Mouse (Mus musculus) myocyte (in vitro differentiated cells): ENCODE measurements around the gene Slc22a23.
A peak's percentile ranks its signal among the peaks of the same experiment; 100 is the strongest.

ENCODE experiments used
- CEBPB ChIP-seq: IDR thresholded peaks from 2 replicates; pipeline ENCODE4 v1.6.1; 2011; ENCODE audit warnings: mild to moderate bottlenecking, moderate library complexity; ENCODE audit not compliant: poor library complexity, insufficient read depth, severe bottlenecking
- E2F4 ChIP-seq: IDR thresholded peaks from one replicate; pipeline ENCODE4 v1.6.1; 2011; ENCODE audit warnings: mild to moderate bottlenecking, control low read depth, moderate library complexity; ENCODE audit not compliant: insufficient read depth
- MAX ChIP-seq: IDR thresholded peaks from one replicate; pipeline ENCODE4 v1.6.1; 2011; ENCODE audit warnings: low read depth, mild to moderate bottlenecking, control low read depth
- MYOD1 ChIP-seq, 3 experiments: IDR thresholded peaks; one replicate each; pipeline ENCODE4 v1.6.1; 2011; ENCODE audit warnings: control low read depth in 2 of 3, low read depth in 2 of 3, mild to moderate bottlenecking in 2 of 3, moderate library complexity in 1 of 3; ENCODE audit not compliant: insufficient read length in 2 of 3, control insufficient read depth in 1 of 3
- MYOG ChIP-seq, 3 experiments: IDR thresholded peaks; one replicate each; pipeline ENCODE4 v1.6.1; 2011; ENCODE audit warnings: control low read depth in 2 of 3, low read depth in 2 of 3, mild to moderate bottlenecking in 2 of 3; ENCODE audit not compliant: insufficient read length in 2 of 3, control insufficient read depth in 1 of 3, insufficient read depth in 1 of 3
- POLR2A ChIP-seq: IDR thresholded peaks from one replicate; pipeline ENCODE4 v1.6.1; 2011; ENCODE audit warnings: low read depth, mild to moderate bottlenecking, control low read depth, moderate library complexity; ENCODE audit not compliant: insufficient read length
- POLR2AphosphoS2 ChIP-seq: IDR thresholded peaks from one replicate; pipeline ENCODE4 v1.6.1; 2011; ENCODE audit warnings: low read depth, control low read depth; ENCODE audit not compliant: insufficient read length
- SRF ChIP-seq: IDR thresholded peaks from one replicate; pipeline ENCODE4 v1.6.1; 2011; ENCODE audit warnings: low read depth; ENCODE audit not compliant: control insufficient read depth, insufficient read length
- TCF12 ChIP-seq: IDR thresholded peaks from one replicate; pipeline ENCODE4 v1.6.1; 2011; ENCODE audit warnings: mild to moderate bottlenecking, control low read depth; ENCODE audit not compliant: poor library complexity, insufficient read depth, severe bottlenecking
- TCF3 ChIP-seq: IDR thresholded peaks from one replicate; pipeline ENCODE4 v1.6.1; 2011; ENCODE audit warnings: low read depth, control low read depth; ENCODE audit not compliant: insufficient read length
- USF1 ChIP-seq: IDR thresholded peaks from one replicate; pipeline ENCODE4 v1.6.1; 2011; ENCODE audit warnings: low read depth, mild to moderate bottlenecking, control low read depth, moderate library complexity

- TF ChIP-seq POLR2AphosphoS2 (no peak), POLR2A (no peak), E2F4 (no peak), SRF (no peak), MYOD1 (IDR thresholded peaks at IDR 0.05; ENCODE audit: control insufficient read depth in 1 of 3, insufficient read length in 2 of 3, low read depth in 2 of 3) (no peak), USF1 (no peak), TCF12 (no peak), MAX (no peak), MYOG (IDR thresholded peaks at IDR 0.05; ENCODE audit: control insufficient read depth in 1 of 3, insufficient read depth in 1 of 3, insufficient read length in 2 of 3, low read depth in 2 of 3) (no peak), CEBPB (0 out of 2 replicates have a peak, but pooled peaks have one; percentile 32), TCF3 (no peak)
Observed at GRCm38 (mm10) chr13:34370281-34370825, 25.4 kb upstream of the Slc22a23 start.
